Mouse (Mus musculus) limb, embryonic 10.5 days (tissue): ENCODE measurements at regions not wholly inside any gene's neighbourhood (a gene's known extent, or its start where the extent isn't known, plus 50 kb on each side); places are given as distances from the start of the nearest gene placed in this dataset.

Experiments
- DNase-seq: peaks from one replicate; pipeline ENCODE4 v3.0.0-alpha.2; 2017; ENCODE audit warnings: low spot score
- H3K27ac ChIP-seq: fragments of 300-500 bp; sonication (generic); 2 replicates; pipeline ENCODE4 v1.5.1; 2016; ENCODE audit warnings: mild to moderate bottlenecking
- H3K27me3 ChIP-seq: fragments of 300-500 bp; sonication (generic); 2 replicates; pipeline ENCODE4 v1.6.1; 2016; ENCODE audit warnings: low read depth, mild to moderate bottlenecking; ENCODE audit not compliant: poor library complexity, severe bottlenecking
- H3K36me3 ChIP-seq: fragments of 300-500 bp; sonication (generic); 2 replicates; pipeline ENCODE4 v1.6.1; 2016; ENCODE audit warnings: mild to moderate bottlenecking, moderate library complexity
- H3K4me1 ChIP-seq: fragments of 300-500 bp; sonication (generic); 2 replicates; pipeline ENCODE4 v1.6.1; 2016
- H3K4me3 ChIP-seq: fragments of 300-500 bp; sonication (generic); 2 replicates; pipeline ENCODE4 v1.5.1; 2016; ENCODE audit warnings: mild to moderate bottlenecking, moderate library complexity
- H3K9me3 ChIP-seq: fragments of 300-500 bp; sonication (generic); replicated peaks from 2 replicates; pipeline ENCODE4 v1.6.1; 2016; ENCODE audit warnings: mild to moderate bottlenecking
- WGBS: fragments of 180-500 bp; shearing (Covaris S2); methylation state at CpG from one replicate; pipeline ENCODE4 v1.1.7; 2016; 5-methylcytosine and 5-hydroxymethylcytosine counted together

DNA sequence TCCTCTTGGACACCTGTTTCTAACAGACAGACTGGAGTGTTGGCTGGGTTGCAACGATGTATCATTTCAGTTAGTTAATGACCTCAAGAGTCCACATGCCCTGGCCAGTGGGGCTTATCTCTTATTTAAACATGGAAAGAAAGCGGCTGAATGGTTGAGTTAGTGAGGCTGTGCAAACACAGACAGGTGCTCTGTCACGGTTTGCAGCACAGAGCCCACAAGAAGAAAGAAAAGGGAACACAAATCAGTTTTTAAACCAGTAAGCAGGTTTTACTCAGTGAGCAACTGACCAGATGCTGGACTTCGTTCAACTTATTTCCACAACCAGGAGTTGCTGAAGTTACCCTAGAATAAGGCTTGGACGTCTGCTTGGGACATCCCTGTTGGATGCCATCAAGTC is 86.3 kb downstream of the Qrsl1 start:
- 83% methylated on average over 5 of the region's 5 CpGs for WGBS
- Histone ChIP-seq H3K4me1 (peaks cover 7% of the 10 kb centered on the region; the same call in 1 of the 2 replicates), H3K27ac (no peak overlapping the region), H3K4me3 (no peak overlapping the region), H3K36me3 (no peaks in the 10 kb centered on the region), H3K27me3 (no peaks in the 10 kb centered on the region), H3K9me3 (no peaks in the 10 kb centered on the region)
- DNase-seq, result no peak

DNA sequence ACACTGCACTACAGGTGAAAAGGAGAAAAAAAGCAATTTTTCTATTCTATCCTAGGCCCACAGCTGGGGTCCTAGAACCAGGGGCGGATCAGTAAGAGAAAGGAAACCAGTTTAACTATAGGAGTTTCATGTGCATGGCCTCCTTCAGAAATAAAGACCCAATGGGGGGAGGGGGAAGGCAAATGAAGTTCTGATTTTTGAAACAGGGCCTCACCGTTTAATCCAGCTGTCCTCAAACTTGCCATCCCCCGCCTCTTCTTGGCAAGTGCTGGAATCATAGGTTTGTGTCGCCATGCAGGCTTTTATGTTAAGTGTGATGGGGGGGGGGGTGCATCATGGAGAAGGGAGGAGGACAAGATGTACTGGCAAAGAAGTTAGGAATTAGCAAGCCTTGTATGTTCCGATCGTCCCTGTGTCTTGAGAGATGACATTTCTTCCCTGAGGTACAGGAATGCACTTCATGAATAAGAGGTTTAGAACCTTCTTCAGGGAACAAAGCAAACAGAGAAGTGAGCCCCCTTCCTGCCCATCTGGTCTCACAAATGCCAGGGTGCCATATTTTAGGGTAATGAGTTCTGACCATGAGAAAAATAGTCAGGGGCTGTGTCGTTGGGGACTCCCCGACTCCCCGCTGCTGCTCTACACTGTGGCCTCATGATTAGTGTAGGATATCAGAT is 83.9 kb downstream of the Qrsl1 start:
- Histone ChIP-seq H3K27me3 (no peaks in the 10 kb centered on the region), H3K9me3 (no peaks in the 10 kb centered on the region), H3K36me3 (no peaks in the 10 kb centered on the region), H3K27ac (no peak overlapping the region; the same call in 1 of the 2 replicates), H3K4me3 (no peak overlapping the region), H3K4me1 (peaks cover 7% of the 10 kb centered on the region; the same call in 1 of the 2 replicates)
- no peak for DNase-seq
- 86% methylated on average over 9 of the region's 9 CpGs for WGBS

DNA sequence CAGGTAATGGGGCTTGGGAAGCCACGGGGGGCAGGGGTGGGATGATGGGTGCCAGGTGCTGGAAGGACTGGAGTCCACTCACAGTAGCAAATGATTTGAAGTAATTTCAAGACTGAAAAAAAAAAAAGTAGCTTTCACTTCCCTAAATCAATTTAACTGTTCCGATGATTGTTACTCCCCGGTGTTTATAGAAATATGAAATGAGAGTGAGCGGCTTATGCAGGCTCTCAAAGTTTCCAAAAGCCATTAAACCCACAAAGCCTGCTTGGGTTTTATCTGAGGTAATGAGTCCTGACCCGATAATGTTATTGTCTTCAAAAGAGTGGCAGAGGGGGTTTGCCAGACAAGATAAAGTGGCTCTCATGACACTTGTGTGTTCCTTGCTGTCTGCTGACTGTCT is 82.9 kb downstream of the Qrsl1 start:
- no peaks in the 10 kb centered on the region for H3K36me3 ChIP-seq
- no peak overlapping the region for H3K27ac ChIP-seq
- no peaks in the 10 kb centered on the region for H3K9me3 ChIP-seq
- WGBS, result 91% methylated on average over 5 of the region's 5 CpGs
- no peaks in the 10 kb centered on the region for H3K27me3 ChIP-seq
- no peak overlapping the region for H3K4me3 ChIP-seq
- peaks cover 7% of the 10 kb centered on the region; the same call in 1 of the 2 replicates for H3K4me1 ChIP-seq
- DNase-seq, result no peak

DNA sequence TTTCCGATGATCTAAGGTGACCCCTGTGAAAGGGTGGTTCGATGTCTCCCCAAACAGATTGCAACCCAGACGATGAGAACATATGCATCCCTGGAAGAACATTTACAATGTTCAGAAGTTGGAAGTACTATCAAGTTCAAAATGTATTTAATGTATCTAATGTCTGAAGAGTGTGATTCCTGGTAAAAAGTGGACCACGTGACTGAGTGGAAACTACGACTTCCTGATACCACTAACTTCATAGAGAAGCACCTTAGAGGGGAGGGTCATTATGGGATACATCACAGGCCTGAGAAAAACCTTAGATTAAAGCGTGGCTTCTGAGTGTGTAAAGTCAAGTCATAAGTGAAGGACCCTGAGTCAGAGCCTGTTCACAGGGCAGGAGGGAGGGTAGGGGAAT is 82.1 kb downstream of the Qrsl1 start:
- Histone ChIP-seq H3K27me3 (no peaks in the 10 kb centered on the region), H3K4me1 (peaks cover 7% of the 10 kb centered on the region; the same call in 1 of the 2 replicates), H3K36me3 (no peaks in the 10 kb centered on the region), H3K27ac (no peak overlapping the region), H3K4me3 (no peak overlapping the region), H3K9me3 (no peaks in the 10 kb centered on the region)
- WGBS, result 90% methylated on average over 6 of the region's 6 CpGs
- DNase-seq, result no peak

DNA sequence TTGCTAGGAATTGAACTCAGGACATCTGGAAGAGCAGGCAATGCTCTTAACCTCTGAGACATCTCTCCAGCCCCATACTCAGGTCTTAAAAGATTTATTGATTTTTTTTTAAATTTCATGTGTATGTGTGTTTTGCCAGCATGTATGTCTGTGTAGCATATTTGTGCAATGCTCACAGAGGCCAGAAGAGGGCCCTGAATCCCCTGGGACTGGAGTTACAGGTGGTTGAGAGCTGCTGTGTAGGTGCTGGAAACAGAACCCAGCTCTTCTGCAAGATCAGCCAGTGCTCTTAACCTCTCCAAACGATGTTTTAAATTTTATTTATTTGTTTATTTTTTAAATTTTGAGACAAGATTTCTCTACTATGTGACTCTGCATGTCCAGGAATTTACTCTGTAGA is 78.9 kb downstream of the Qrsl1 start:
- H3K9me3 ChIP-seq, result no peaks in the 10 kb centered on the region
- no peaks in the 10 kb centered on the region for H3K36me3 ChIP-seq
- no peak overlapping the region for H3K4me3 ChIP-seq
- peaks cover 7% of the 10 kb centered on the region; the same call in 1 of the 2 replicates for H3K4me1 ChIP-seq
- DNase-seq, result no peak
- WGBS, result 82% methylated on average over 1 of the region's 1 CpGs
- H3K27me3 ChIP-seq, result no peaks in the 10 kb centered on the region
- no peak overlapping the region for H3K27ac ChIP-seq

DNA sequence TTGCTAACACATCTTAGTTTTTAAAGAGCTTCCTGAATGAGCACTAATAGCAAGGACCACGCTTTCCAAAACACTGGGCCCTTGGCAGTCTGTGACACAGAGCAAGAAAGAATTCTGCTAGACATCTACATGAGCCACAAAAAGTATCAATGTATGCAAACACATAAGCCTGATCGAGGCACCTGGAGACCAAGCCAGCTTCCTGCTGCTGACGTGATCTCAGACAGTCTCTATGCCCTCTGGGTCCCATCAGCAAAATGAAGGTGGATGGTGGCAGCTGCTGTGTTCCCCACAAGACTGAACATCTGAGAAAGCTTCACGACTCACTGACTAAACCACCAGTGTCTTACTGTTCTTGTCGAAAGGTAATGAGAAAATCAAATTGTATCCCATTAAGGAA is 77.5 kb downstream of the Qrsl1 start:
- Histone ChIP-seq H3K27ac (no peak overlapping the region), H3K27me3 (no peaks in the 10 kb centered on the region), H3K9me3 (no peaks in the 10 kb centered on the region), H3K4me1 (no peaks in the 10 kb centered on the region), H3K36me3 (no peaks in the 10 kb centered on the region), H3K4me3 (no peak overlapping the region)
- no peak for DNase-seq
- 89% methylated on average over 5 of the region's 5 CpGs for WGBS
